Mouse (Mus musculus) cortical plate, adult 2 months (tissue): Measurements from ENCODE around the gene Rhbdf1.

ENCODE experiments used
- CTCF ChIP-seq: fragments of 200-500 bp; IDR thresholded peaks from 2 replicates; pipeline ENCODE4 v1.5.1; 2011; ENCODE audit warnings: mild to moderate bottlenecking, control low read depth, low read length; ENCODE audit not compliant: insufficient read depth; ENCODE audit errors: extremely low read depth
- POLR2A ChIP-seq: fragments of 200-500 bp; IDR thresholded peaks from 2 replicates; pipeline ENCODE4 v1.6.1; 2011; ENCODE audit warnings: mild to moderate bottlenecking, low read length, control low read depth; ENCODE audit not compliant: insufficient read depth; ENCODE audit errors: extremely low read depth

DNA sequence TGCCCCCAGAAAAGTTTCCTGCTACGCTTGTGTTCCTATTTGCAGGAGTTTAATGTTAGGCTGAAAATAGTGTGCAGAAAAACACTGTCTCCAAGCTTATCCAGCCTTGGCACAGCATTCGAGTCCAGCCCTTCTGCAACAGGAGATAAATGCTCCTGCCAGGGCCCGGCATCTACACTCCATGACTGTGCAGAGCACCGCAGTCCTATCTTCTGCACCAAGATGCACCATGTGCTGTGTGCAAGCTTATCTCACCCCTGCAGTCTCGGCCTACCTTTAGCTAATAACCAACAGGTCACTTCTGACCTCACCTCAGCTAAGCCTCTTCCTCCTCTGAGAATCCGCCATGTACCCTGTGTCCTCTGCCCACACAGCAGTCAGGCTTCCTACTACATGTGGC lies 23.5 kb upstream of the Rhbdf1 start:
- no peak for TF ChIP-seq POLR2A
- TF ChIP-seq CTCF, result no peak
